Mouse (Mus musculus) ES-Bruce4 (cell line): ENCODE results near the gene Kifc3. TPM values are rescaled to one million over a fixed set of nuclear protein-coding genes. Genes with fewer than 3 reads are reported as not detected.

Experiments used
- H3K27ac ChIP-seq: 2 replicates; pipeline ENCODE4 v1.5.1; 2012; ENCODE audit warnings: low read length, inconsistent platforms; ENCODE audit not compliant: insufficient read depth
- H3K27me3 ChIP-seq: 2 replicates; pipeline ENCODE4 v1.6.1; 2012; ENCODE audit warnings: mild to moderate bottlenecking, low read length, inconsistent platforms; ENCODE audit not compliant: control insufficient read depth, poor library complexity, insufficient read depth, severe bottlenecking
- H3K36me3 ChIP-seq: 2 replicates; pipeline ENCODE4 v1.6.1; 2012; ENCODE audit warnings: inconsistent platforms, mild to moderate bottlenecking, low read length, moderate library complexity; ENCODE audit not compliant: control insufficient read depth, poor library complexity, insufficient read depth, severe bottlenecking
- H3K4me1 ChIP-seq: one replicate; pipeline ENCODE4 v1.8.1; 2011; ENCODE audit warnings: low read length; ENCODE audit not compliant: control insufficient read depth, insufficient read depth
- H3K4me3 ChIP-seq: 2 replicates; pipeline ENCODE4 v1.5.1; 2011; ENCODE audit warnings: low read depth, mild to moderate bottlenecking, low read length
- H3K9ac ChIP-seq: 2 replicates; pipeline ENCODE4 v1.6.1; 2012; ENCODE audit warnings: low read depth, mild to moderate bottlenecking, inconsistent platforms; ENCODE audit not compliant: poor library complexity, severe bottlenecking
- H3K9me3 ChIP-seq: replicated peaks from 2 replicates; pipeline ENCODE4 v1.6.1; 2012; ENCODE audit warnings: mild to moderate bottlenecking, low read length, inconsistent platforms; ENCODE audit not compliant: control insufficient read depth, poor library complexity, insufficient read depth, severe bottlenecking
- CTCF ChIP-seq: IDR thresholded peaks from one replicate; pipeline ENCODE4 v1.8.1; 2011; ENCODE audit warnings: low read depth, low read length
- EP300 ChIP-seq: IDR thresholded peaks from 2 replicates; pipeline ENCODE4 v1.6.1; 2011; ENCODE audit warnings: low read depth, low read length; ENCODE audit not compliant: insufficient read depth
- POLR2A ChIP-seq: IDR thresholded peaks from one replicate; pipeline ENCODE4 v1.8.1; 2011; ENCODE audit warnings: low read length; ENCODE audit not compliant: insufficient read depth
- polyA plus RNA-seq: library from polyadenylated mRNA; stranded (reverse); fragments of >200 nt; gene quantifications from 2 replicates; pipeline ENCODE4 v1.2.4, GENCODE M21; 2011; ENCODE audit warnings: low read depth; ENCODE audit not compliant: missing spikeins, insufficient read depth, insufficient read length

Gene Kifc3
- polyA plus RNA-seq, 1 experiment, result 19.0 TPM

GRCm38 (mm10) chr8:95184171-95184570 lies 18.4 kb downstream of the Kifc3 start:
- TF ChIP-seq POLR2A (no peak), CTCF (no peak), EP300 (no peak)
- no peaks in the 10 kb centered on the region for H3K36me3 ChIP-seq
- peak overlapping the region; percentile 4; the same call in 1 of the 2 replicates for H3K27ac ChIP-seq
- peaks cover under 1% of the 10 kb centered on the region for H3K4me1 ChIP-seq
- H3K27me3 ChIP-seq, result no peaks in the 10 kb centered on the region
- no peak overlapping the region for H3K4me3 ChIP-seq
- H3K9ac ChIP-seq, result no peak overlapping the region
- H3K9me3 ChIP-seq, result no peaks in the 10 kb centered on the region

GRCm38 (mm10) chr8:95181850-95182249 lies 20.8 kb downstream of the Kifc3 start:
- H3K9ac ChIP-seq, result 0 out of 2 replicates have a peak overlapping the region, but pooled peaks have one; percentile 5
- 0 out of 2 replicates have a peak overlapping the region, but pooled peaks have one; percentile 1 for H3K27ac ChIP-seq
- TF ChIP-seq POLR2A (no peak), EP300 (no peak), CTCF (no peak)
- H3K9me3 ChIP-seq, result no peaks in the 10 kb centered on the region
- H3K36me3 ChIP-seq, result no peaks in the 10 kb centered on the region
- no peaks in the 10 kb centered on the region for H3K27me3 ChIP-seq
- no peak overlapping the region for H3K4me3 ChIP-seq
- H3K4me1 ChIP-seq, result no peaks in the 10 kb centered on the region

- peak overlapping the region; percentile 40 for H3K27ac ChIP-seq
- no peaks in the 10 kb centered on the region for H3K9me3 ChIP-seq
- H3K9ac ChIP-seq, result no peak overlapping the region
- no peak overlapping the region for H3K4me3 ChIP-seq
- no peaks in the 10 kb centered on the region for H3K36me3 ChIP-seq
- no peaks in the 10 kb centered on the region for H3K27me3 ChIP-seq
- TF ChIP-seq CTCF, result no peak
- TF ChIP-seq EP300, result peak; percentile 72; the same call in 1 of the 2 replicates
- no peaks in the 10 kb centered on the region for H3K4me1 ChIP-seq
Observed at GRCm38 (mm10) chr8:95178191-95178590, 24.4 kb downstream of the Kifc3 start.

- Histone ChIP-seq H3K9me3 (no peaks in the 10 kb centered on the region), H3K9ac (no peak overlapping the region), H3K4me1 (no peaks in the 10 kb centered on the region), H3K27ac (peak overlapping the region; percentile 54), H3K27me3 (no peaks in the 10 kb centered on the region), H3K36me3 (no peaks in the 10 kb centered on the region), H3K4me3 (no peak overlapping the region)
- no peak for TF ChIP-seq POLR2A
- no peak for TF ChIP-seq EP300
- no peak for TF ChIP-seq CTCF
Observed at GRCm38 (mm10) chr8:95176985-95177384, 25.6 kb downstream of the Kifc3 start.

- Histone ChIP-seq H3K9me3 (no peaks in the 10 kb centered on the region), H3K27me3 (no peaks in the 10 kb centered on the region), H3K36me3 (no peaks in the 10 kb centered on the region), H3K4me3 (no peak overlapping the region), H3K4me1 (no peaks in the 10 kb centered on the region), H3K9ac (no peak overlapping the region), H3K27ac (0 out of 2 replicates have a peak overlapping the region, but pooled peaks have one; percentile 0)
- peak; percentile 1 for TF ChIP-seq CTCF
- TF ChIP-seq POLR2A, result no peak
Observed at GRCm38 (mm10) chr8:95175808-95176207, 26.8 kb downstream of the Kifc3 start.

GRCm38 (mm10) chr8:95175306-95175705 lies 27.3 kb downstream of the Kifc3 start:
- no peak for TF ChIP-seq CTCF
- TF ChIP-seq POLR2A, result no peak
- no peak for TF ChIP-seq EP300
- Histone ChIP-seq H3K9me3 (no peaks in the 10 kb centered on the region), H3K9ac (no peak overlapping the region), H3K27me3 (no peaks in the 10 kb centered on the region), H3K4me3 (no peak overlapping the region), H3K36me3 (no peaks in the 10 kb centered on the region), H3K27ac (no peak overlapping the region), H3K4me1 (no peaks in the 10 kb centered on the region)
